Mouse (Mus musculus) small intestine, adult 2 months (tissue): ENCODE measurements around the gene Prss33. TPM values are rescaled to one million over a fixed set of nuclear protein-coding genes. Genes with fewer than 3 reads are reported as not detected.

Source experiments
- H3K27ac ChIP-seq: fragments of 200-500 bp; 2 replicates; pipeline ENCODE4 v1.5.1; 2012; ENCODE audit warnings: low read depth, low read length, control low read depth, inconsistent platforms; ENCODE audit not compliant: insufficient read depth
- H3K27me3 ChIP-seq: fragments of 200-500 bp; 2 replicates; pipeline ENCODE4 v1.6.1; 2012; ENCODE audit warnings: mild to moderate bottlenecking, moderate library complexity, low read length, inconsistent platforms; ENCODE audit not compliant: control insufficient read depth, insufficient read depth
- H3K36me3 ChIP-seq: fragments of 200-500 bp; 2 replicates; pipeline ENCODE4 v1.6.1; 2012; ENCODE audit warnings: mild to moderate bottlenecking, low read length, control low read depth, inconsistent platforms; ENCODE audit not compliant: control insufficient read depth, insufficient read depth
- H3K4me1 ChIP-seq: fragments of 200-500 bp; 2 replicates; pipeline ENCODE4 v1.6.1; 2012; ENCODE audit warnings: low read length, inconsistent platforms, mixed read lengths; ENCODE audit not compliant: control insufficient read depth, insufficient read depth, insufficient read length
- H3K4me3 ChIP-seq: fragments of 200-500 bp; 2 replicates; pipeline ENCODE4 v1.5.1; 2012; ENCODE audit warnings: low read depth, mild to moderate bottlenecking, control low read depth, inconsistent platforms, low read length, moderate library complexity
- CTCF ChIP-seq: fragments of 200-500 bp; IDR thresholded peaks from 2 replicates; pipeline ENCODE4 v1.5.1; 2012; ENCODE audit warnings: low read depth, mild to moderate bottlenecking, control low read depth, inconsistent platforms, low read length, moderate library complexity, mixed read lengths; ENCODE audit not compliant: insufficient replicate concordance, insufficient read length; ENCODE audit errors: extremely low read depth
- POLR2A ChIP-seq: fragments of 200-500 bp; IDR thresholded peaks from 2 replicates; pipeline ENCODE4 v1.6.1; 2012; ENCODE audit warnings: low read depth, mild to moderate bottlenecking, control low read depth, inconsistent platforms, low read length, moderate library complexity
- WGBS: fragments of 180-500 bp; shearing (Covaris S2); methylation state at CpG from one replicate; pipeline ENCODE4 v1.1.7; 2018; 5-methylcytosine and 5-hydroxymethylcytosine counted together
- polyA plus RNA-seq: library from polyadenylated mRNA; depleted of rRNA; stranded (reverse); fragments of >200 nt; gene quantifications from 2 replicates; pipeline ENCODE4 v1.2.3, GENCODE M21; 2012; rRNA removed

The Prss33 gene
- polyA plus RNA-seq, 1 experiment, result 0.77 TPM

GRCm38 (mm10) chr17:23785561-23786471 lies 50.0 kb downstream of the Prss33 start, which contains the start of gene Flywch2:
Gene Flywch2, minus strand, starts transcription at chr17:23786081.
- WGBS, result 4% methylated on average over 43 of the region's 43 CpGs
- Histone ChIP-seq H3K4me3 (peak within 1 kb of the TSS; percentile 74), H3K27me3 (no peaks in the 10 kb centered on the region), H3K36me3 (no peaks in the 10 kb centered on the region), H3K27ac (no peak within 1 kb of the TSS), H3K4me1 (peaks cover 17% of the 10 kb centered on the region; the same call in 1 of the 2 replicates)
- no peak for TF ChIP-seq POLR2A

GRCm38 (mm10) chr17:23783352-23783751 lies 52.5 kb downstream of the Prss33 start:
- Histone ChIP-seq H3K27me3 (no peaks in the 10 kb centered on the region), H3K27ac (no peak overlapping the region), H3K4me1 (peaks cover 8% of the 10 kb centered on the region; the same call in 1 of the 2 replicates), H3K36me3 (no peaks in the 10 kb centered on the region), H3K4me3 (no peak overlapping the region)
- TF ChIP-seq POLR2A (no peak), CTCF (no peak)

Other genes with a start within 250 kb of the Prss33 start
- gene Zfp13, start 236.6 kb downstream of the Prss33 start, polyA plus RNA-seq, result 5.4 and 6.8 TPM in 2 replicates
- gene Zscan10, start 235.2 kb downstream of the Prss33 start, polyA plus RNA-seq, result not detected in 2 replicates
- 1.5 and 1.6 TPM in 2 replicates for gene Mmp25, start 190.8 kb downstream of the Prss33 start, polyA plus RNA-seq
- 5.2 and 6.0 TPM in 2 replicates for gene Bicdl2, start 175.6 kb downstream of the Prss33 start, polyA plus RNA-seq
- gene Hcfc1r1, start 162.5 kb downstream of the Prss33 start, polyA plus RNA-seq, result 106 and 251 TPM in 2 replicates
- gene Thoc6, start 162.2 kb downstream of the Prss33 start, polyA plus RNA-seq, result 12.4 and 19.8 TPM in 2 replicates
- 27.9 and 30.9 TPM in 2 replicates for gene Tnfrsf12a, start 158.6 kb downstream of the Prss33 start, polyA plus RNA-seq
- 0.10 and 0.95 TPM in 2 replicates for gene Cldn6, start 156.8 kb downstream of the Prss33 start, polyA plus RNA-seq
- 0.10 and 1.5 TPM in 2 replicates for gene Cldn9, start 152.0 kb downstream of the Prss33 start, polyA plus RNA-seq
- gene 1520401A03Rik, start 113.3 kb downstream of the Prss33 start, polyA plus RNA-seq, result not detected in 2 replicates
- gene Pkmyt1, start 109.7 kb downstream of the Prss33 start, polyA plus RNA-seq, result 25.0 and 42.3 TPM in 2 replicates
- 112 and 152 TPM in 2 replicates for gene Paqr4, start 95.2 kb downstream of the Prss33 start, polyA plus RNA-seq
- 1.5 and 2.9 TPM in 2 replicates for gene Kremen2, start 90.2 kb downstream of the Prss33 start, polyA plus RNA-seq
- gene Flywch1, start 64.5 kb downstream of the Prss33 start, polyA plus RNA-seq, result 16.5 and 34.1 TPM in 2 replicates
- 6.3 and 6.6 TPM in 2 replicates for gene Flywch2, start 50.0 kb downstream of the Prss33 start, polyA plus RNA-seq
- 197 and 439 TPM in 2 replicates for gene Srrm2, start 45.5 kb downstream of the Prss33 start, polyA plus RNA-seq
- 352 and 591 TPM in 2 replicates for gene Elob, start 6.9 kb downstream of the Prss33 start, polyA plus RNA-seq
- 166 and 292 TPM in 2 replicates for gene Prss32, start 7.8 kb upstream of the Prss33 start, polyA plus RNA-seq
- gene Prss41, start 8.1 kb upstream of the Prss33 start, polyA plus RNA-seq, result 0.56 and 3.4 TPM in 2 replicates
- gene Prss21, start 32.0 kb upstream of the Prss33 start, polyA plus RNA-seq, result not detected in 2 replicates
- gene Dcpp1, start 44.8 kb upstream of the Prss33 start, polyA plus RNA-seq, result not detected in 2 replicates
- not detected in 2 replicates for gene Dcpp2, start 44.8 kb upstream of the Prss33 start, polyA plus RNA-seq
- not detected in 2 replicates for gene Dcpp3, start 81.4 kb upstream of the Prss33 start, polyA plus RNA-seq
- gene Sbp, start 105.6 kb upstream of the Prss33 start, polyA plus RNA-seq, result not detected in 2 replicates
- gene Sbpl, start 119.2 kb upstream of the Prss33 start, polyA plus RNA-seq, result not detected in 2 replicates
- gene Prss30, start 144.5 kb upstream of the Prss33 start, polyA plus RNA-seq, result 22.9 and 150 TPM in 2 replicates
- gene Prss22, start 162.0 kb upstream of the Prss33 start, polyA plus RNA-seq, result 0.06 and 0.25 TPM in 2 replicates
- gene Prss27, start 202.1 kb upstream of the Prss33 start, polyA plus RNA-seq, result 3.9 and 4.0 TPM in 2 replicates
- 51.8 and 74.6 TPM in 2 replicates for gene Kctd5, start 237.4 kb upstream of the Prss33 start, polyA plus RNA-seq